Mouse (Mus musculus): ENCODE measurements around the gene Ythdc1.
"Not testable (repeated sequence)": the region's sequence is repeated elsewhere in the genome, so short reads cannot be mapped to it uniquely, and the experiment has no call there.

GRCm38 (mm10) chr5:86856505-86856904 is 52.5 kb downstream of the Ythdc1 start:
- TF ChIP-seq POLR2A (IDR thresholded peaks at IDR 0.05; ENCODE audit: low read depth, low read length); CTCF (IDR thresholded peaks at IDR 0.05; ENCODE audit: extremely low read depth, insufficient read length, insufficient replicate concordance, low read depth, low read length): not testable (repeated sequence)

Measured in small intestine, adult 2 months (tissue).